Mouse (Mus musculus) ES-E14 (cell line): Measurements from ENCODE around the gene Smyd3. TPM values are rescaled to one million over a fixed set of nuclear protein-coding genes. Genes with fewer than 3 reads are reported as not detected.

Experiments
- DNase-seq: peaks from one replicate; pipeline ENCODE4 v3.0.0-alpha.2; 2013; ENCODE audit warnings: low read depth, low spot score
- H3K27ac ChIP-seq: 2 replicates; pipeline ENCODE4 v1.5.1; 2012; ENCODE audit warnings: low read depth, mild to moderate bottlenecking, low read length, moderate library complexity, mixed read lengths; ENCODE audit not compliant: poor library complexity, insufficient read depth, severe bottlenecking
- H3K36me3 ChIP-seq: 2 replicates; pipeline ENCODE4 v1.6.1; 2012; ENCODE audit warnings: mild to moderate bottlenecking, low read length, moderate library complexity, mixed read lengths; ENCODE audit not compliant: control insufficient read depth, poor library complexity, insufficient read depth, severe bottlenecking
- H3K4me1 ChIP-seq, 2 experiments: fragments of 150-350 bp in 1 of 2; sonication (generic) in 1 of 2; 2 replicates each; pipeline ENCODE4 v1.6.1; 2012; ENCODE audit warnings: low read length in 2 of 2, mild to moderate bottlenecking in 1 of 2, mixed read lengths in 1 of 2; ENCODE audit not compliant: control insufficient read depth in 2 of 2, insufficient read depth in 2 of 2, poor library complexity in 1 of 2
- H3K4me3 ChIP-seq, 2 experiments: fragments of 150-350 bp in 1 of 2; sonication (generic) in 1 of 2; 2 replicates each; pipeline ENCODE4 v1.5.1; 2012; ENCODE audit warnings: low read length in 2 of 2, low read depth in 1 of 2, mild to moderate bottlenecking in 1 of 2, mixed read lengths in 1 of 2; ENCODE audit not compliant: insufficient read depth in 1 of 2, poor library complexity in 1 of 2, severe bottlenecking in 1 of 2
- H3K9ac ChIP-seq: 2 replicates; pipeline ENCODE4 v1.6.1; 2012; ENCODE audit warnings: low read depth, mild to moderate bottlenecking, low read length, mixed read lengths; ENCODE audit not compliant: poor library complexity, insufficient read depth, severe bottlenecking
- H3K9me3 ChIP-seq: fragments of 150-350 bp; sonication (generic); 2 replicates; pipeline ENCODE4 v1.6.1; 2012; ENCODE audit warnings: low read depth, mild to moderate bottlenecking, low read length; ENCODE audit not compliant: control insufficient read depth, insufficient read depth
- CHD2 ChIP-seq: IDR thresholded peaks from 2 replicates; pipeline ENCODE4 v1.6.1; 2014; ENCODE audit warnings: mild to moderate bottlenecking, low read depth, low read length, inconsistent platforms
- HCFC1 ChIP-seq: IDR thresholded peaks from 2 replicates; pipeline ENCODE4 v1.6.1; 2012; ENCODE audit warnings: low read length, inconsistent platforms, borderline replicate concordance; ENCODE audit not compliant: insufficient read depth
- MAFK ChIP-seq: IDR thresholded peaks from 2 replicates; pipeline ENCODE4 v1.6.1; 2014; ENCODE audit warnings: mild to moderate bottlenecking, low read depth, low read length, inconsistent platforms; ENCODE audit not compliant: insufficient read depth
- ZC3H11A ChIP-seq: IDR thresholded peaks from 2 replicates; pipeline ENCODE4 v1.6.1; 2012; ENCODE audit warnings: low read depth, mild to moderate bottlenecking, inconsistent platforms, low read length, borderline replicate concordance
- ZNF384 ChIP-seq: IDR thresholded peaks from 2 replicates; pipeline ENCODE4 v1.6.1; 2012; ENCODE audit warnings: low read depth, low read length, inconsistent platforms
- in situ Hi-C, 2 experiments: fragments of 600-800 bp; cut with MboI; formaldehyde crosslinking; loops; one replicate each; pipeline ENCODE4 v1.15.1; 2025; ENCODE audit warnings: low sequenced_read_pairs in 2 of 2, inconsistent platforms in 1 of 2; ENCODE audit not compliant: unreplicated experiment in 2 of 2
- total RNA-seq: library from RNA; depleted of rRNA; stranded (reverse); fragments of 300-350 nt; gene quantifications from 2 replicates; pipeline ENCODE4 v1.2.3, GENCODE M21; 2012

Gene Smyd3
- total RNA-seq, 1 experiment, result 18.3 TPM

GRCm38 (mm10) chr1:179073846-179074245 lies 444.0 kb downstream of the Smyd3 start:
- in situ Hi-C loops, result no loop called here
- H3K4me3 ChIP-seq, result no peak overlapping the region
- no peak overlapping the region for H3K9ac ChIP-seq
- H3K9me3 ChIP-seq, result no peaks in the 10 kb centered on the region
- TF ChIP-seq ZC3H11A (no peak), ZNF384 (no peak), HCFC1 (no peak), CHD2 (no peak), MAFK (no peak)
- H3K36me3 ChIP-seq, result no peaks in the 10 kb centered on the region
- no peak overlapping the region for H3K27ac ChIP-seq
- no peak for DNase-seq
- H3K4me1 ChIP-seq, result no peaks in the 10 kb centered on the region

DNA sequence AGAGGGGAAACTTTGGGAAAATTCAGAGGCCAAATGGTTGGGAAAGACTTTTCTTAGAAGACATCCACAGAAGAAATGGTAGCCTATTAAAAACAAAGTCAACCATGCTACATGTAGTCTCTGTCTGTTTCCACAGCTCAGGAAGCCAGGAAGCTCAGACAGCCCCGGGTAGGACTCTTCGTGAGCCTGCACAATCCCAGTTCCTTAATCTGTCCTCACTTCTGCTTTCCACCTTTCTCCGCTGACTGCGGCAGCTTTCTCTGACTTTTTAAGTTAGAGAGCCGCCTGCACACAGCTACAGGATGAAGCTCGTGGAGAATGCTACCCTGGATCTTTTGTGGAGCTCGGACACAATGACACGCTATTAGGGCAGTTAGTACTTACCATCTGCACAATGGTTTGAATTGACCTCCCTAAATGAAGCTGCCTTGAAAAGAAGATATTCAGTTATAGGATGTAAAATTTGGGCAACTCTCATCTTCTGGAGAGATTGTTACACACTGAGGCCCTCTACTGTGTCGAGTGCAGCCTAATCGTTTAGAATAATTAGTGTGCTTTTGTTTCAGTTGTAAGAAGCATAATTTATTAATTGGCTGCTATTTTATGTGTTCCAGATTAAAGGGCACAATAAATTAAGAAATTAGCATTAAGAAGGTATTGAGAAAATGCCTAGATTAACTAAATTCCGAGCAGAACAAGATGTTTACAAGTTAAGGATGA lies 444.7 kb downstream of the Smyd3 start:
- Histone ChIP-seq H3K4me1 (no peaks in the 10 kb centered on the region), H3K9ac (no peak overlapping the region), H3K4me3 (no peak overlapping the region), H3K27ac (no peak overlapping the region), H3K9me3 (no peaks in the 10 kb centered on the region), H3K36me3 (no peaks in the 10 kb centered on the region)
- no peak for TF ChIP-seq CHD2
- no peak for TF ChIP-seq ZNF384
- no peak for TF ChIP-seq MAFK
- TF ChIP-seq ZC3H11A, result no peak
- no peak for TF ChIP-seq HCFC1
- DNase-seq, result no peak
- in situ Hi-C loops, result no loop called here

DNA sequence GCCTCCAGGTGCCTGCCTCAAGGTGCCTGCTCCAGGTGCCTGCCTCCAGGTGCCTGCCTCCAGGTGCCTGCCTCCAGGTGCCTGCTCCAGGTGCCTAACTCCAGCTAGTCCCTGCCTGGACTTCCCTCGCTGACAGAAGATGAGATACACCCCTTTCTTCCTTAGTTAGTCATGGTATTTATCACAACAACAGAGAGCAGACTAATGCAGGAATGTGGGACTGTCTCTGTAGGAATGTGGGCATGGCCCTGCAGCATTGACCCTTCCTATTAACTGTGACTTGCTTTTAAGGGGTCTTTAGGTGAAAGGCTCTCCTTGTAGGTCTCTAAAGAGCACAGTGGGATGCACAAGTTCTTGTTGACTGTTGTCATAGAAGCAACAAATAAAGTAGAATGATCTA lies 445.4 kb downstream of the Smyd3 start:
- Histone ChIP-seq H3K4me1 (no peaks in the 10 kb centered on the region), H3K9ac (no peak overlapping the region), H3K27ac (no peak overlapping the region), H3K9me3 (no peaks in the 10 kb centered on the region), H3K36me3 (no peaks in the 10 kb centered on the region), H3K4me3 (no peak overlapping the region)
- in situ Hi-C loops, result no loop called here
- no peak for DNase-seq
- no peak for TF ChIP-seq ZC3H11A
- TF ChIP-seq HCFC1, result no peak
- no peak for TF ChIP-seq CHD2
- TF ChIP-seq MAFK, result no peak
- TF ChIP-seq ZNF384, result no peak

DNA sequence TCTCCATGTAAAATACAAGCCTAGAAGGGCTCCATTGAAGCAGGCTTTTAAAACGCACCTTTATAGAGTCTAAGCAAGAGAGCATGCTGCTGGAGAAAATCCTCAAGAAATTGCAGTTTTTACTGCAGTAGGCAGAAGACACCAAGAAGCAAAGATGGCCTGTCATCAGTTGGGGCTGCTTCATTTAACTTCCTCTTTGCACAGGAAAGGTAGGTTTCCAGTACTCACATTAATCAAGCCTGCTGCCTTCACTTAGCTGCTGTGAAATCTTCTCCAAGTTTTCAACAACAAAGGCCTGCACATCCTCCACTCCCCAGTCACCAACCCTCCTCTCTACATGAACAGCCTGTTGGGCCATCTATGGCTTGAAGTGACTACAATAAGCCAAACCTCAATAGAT lies 448.9 kb downstream of the Smyd3 start:
- Histone ChIP-seq H3K9me3 (no peaks in the 10 kb centered on the region), H3K4me3 (no peak overlapping the region), H3K9ac (no peak overlapping the region), H3K36me3 (no peaks in the 10 kb centered on the region), H3K4me1 (no peaks in the 10 kb centered on the region), H3K27ac (no peak overlapping the region)
- in situ Hi-C loops, result no loop called here
- no peak for TF ChIP-seq CHD2
- TF ChIP-seq HCFC1, result no peak
- TF ChIP-seq ZC3H11A, result no peak
- TF ChIP-seq MAFK, result no peak
- no peak for TF ChIP-seq ZNF384
- DNase-seq, result no peak
